Mouse (Mus musculus) ES-CJ7 (cell line): ENCODE results near the gene Fkbp5.
A peak's percentile ranks its signal among the peaks of the same experiment; 100 is the strongest.
"Not testable (repeated sequence)": the region's sequence is repeated elsewhere in the genome, so short reads cannot be mapped to it uniquely, and the experiment has no call there.

Source experiments
- DNase-seq: peaks from one replicate; pipeline ENCODE4 v3.0.0; 2011; ENCODE audit warnings: low read depth, low spot score

Fkbp5 gene

GRCm38 (mm10) chr17:28374494-28374893 is 142.8 kb downstream of the Fkbp5 start:
- peak; percentile 55 for DNase-seq

- DNase-seq, result peak; percentile 86
These were observed 143.5 kb downstream of the Fkbp5 start for GRCm38 (mm10) chr17:28373821-28374220.

GRCm38 (mm10) chr17:28371941-28372340 is 145.4 kb downstream of the Fkbp5 start:
- no peak for DNase-seq

GRCm38 (mm10) chr17:28371286-28371685 is 146.0 kb downstream of the Fkbp5 start:
- DNase-seq, result no peak

GRCm38 (mm10) chr17:28369056-28369455 is 148.3 kb downstream of the Fkbp5 start:
- DNase-seq, result no peak

- DNase-seq, result peak; percentile 91
These were observed 148.9 kb downstream of the Fkbp5 start for GRCm38 (mm10) chr17:28368449-28368848.

GRCm38 (mm10) chr17:28365122-28365521 is 152.2 kb downstream of the Fkbp5 start, which contains the start of gene Tulp1:
TSS of gene Tulp1 (minus strand) at chr17:28365222.
- DNase-seq, result no peak

GRCm38 (mm10) chr17:28363507-28363906 is 153.8 kb downstream of the Fkbp5 start:
- DNase-seq, result no peak

GRCm38 (mm10) chr17:28362653-28363292 is 154.6 kb downstream of the Fkbp5 start:
- peak; percentile 80 for DNase-seq

- DNase-seq, result no peak
These were observed 155.2 kb downstream of the Fkbp5 start for GRCm38 (mm10) chr17:28361921-28362652.

- DNase-seq, result no peak
These were observed 156.6 kb downstream of the Fkbp5 start for GRCm38 (mm10) chr17:28360531-28361277.

GRCm38 (mm10) chr17:28358576-28359261 is 158.6 kb downstream of the Fkbp5 start:
- DNase-seq, result not testable (repeated sequence)

GRCm38 (mm10) chr17:28355871-28356270 is 161.5 kb downstream of the Fkbp5 start:
- no peak for DNase-seq

GRCm38 (mm10) chr17:28352018-28352417 is 165.3 kb downstream of the Fkbp5 start:
- DNase-seq, result no peak

GRCm38 (mm10) chr17:28351353-28351890 is 165.9 kb downstream of the Fkbp5 start:
- no peak for DNase-seq

- peak; percentile 72 for DNase-seq
These were observed 166.6 kb downstream of the Fkbp5 start, which contains the start of gene Tead3 for GRCm38 (mm10) chr17:28350466-28351352. TSS of gene Tead3 (minus strand) at chr17:28350817.

GRCm38 (mm10) chr17:28349901-28350465 is 167.3 kb downstream of the Fkbp5 start:
- no peak for DNase-seq

GRCm38 (mm10) chr17:28349264-28349880 is 168.0 kb downstream of the Fkbp5 start:
- no peak for DNase-seq
